Mouse (Mus musculus) lung, embryonic 16.5 days (tissue): ENCODE measurements at regions not wholly inside any gene's neighbourhood (a gene's known extent, or its start where the extent isn't known, plus 50 kb on each side); places are given as distances from the start of the nearest gene placed in this dataset.

ENCODE experiments used
- ATAC-seq: fragments of 200-750 bp; cut with Nextera tagmentation; 2 replicates; pipeline ENCODE4 v1.8.0; 2017; ENCODE audit warnings: low read depth, mild to moderate bottlenecking, moderate library complexity
- H3K27ac ChIP-seq: fragments of 300-500 bp; sonication (generic); 2 replicates; pipeline ENCODE4 v1.5.1; 2014; ENCODE audit warnings: mild to moderate bottlenecking, control low read depth, low read length
- H3K27me3 ChIP-seq: fragments of 300-500 bp; sonication (generic); 2 replicates; pipeline ENCODE4 v1.6.1; 2014; ENCODE audit warnings: low read depth, low read length, mixed read lengths; ENCODE audit not compliant: control insufficient read depth, insufficient read depth
- H3K36me3 ChIP-seq: fragments of 300-500 bp; sonication (generic); 2 replicates; pipeline ENCODE4 v1.6.1; 2014; ENCODE audit warnings: low read length; ENCODE audit not compliant: control insufficient read depth, insufficient read depth
- H3K4me1 ChIP-seq: fragments of 300-500 bp; sonication (generic); replicated peaks from 2 replicates; pipeline ENCODE4 v1.6.1; 2014; ENCODE audit warnings: low read length, mixed read lengths; ENCODE audit not compliant: control insufficient read depth, insufficient read depth
- H3K4me2 ChIP-seq: fragments of 300-500 bp; sonication (generic); 2 replicates; pipeline ENCODE4 v1.6.1; 2014; ENCODE audit warnings: low read depth, low read length, control low read depth
- H3K4me3 ChIP-seq: fragments of 300-500 bp; sonication (generic); 2 replicates; pipeline ENCODE4 v1.5.1; 2014; ENCODE audit warnings: mild to moderate bottlenecking, low read length, control low read depth
- H3K9ac ChIP-seq: fragments of 300-500 bp; sonication (generic); 2 replicates; pipeline ENCODE4 v1.6.1; 2014; ENCODE audit warnings: low read length, control low read depth
- H3K9me3 ChIP-seq: fragments of 300-500 bp; sonication (generic); 2 replicates; pipeline ENCODE4 v1.6.1; 2016; ENCODE audit warnings: low read length; ENCODE audit not compliant: control insufficient read depth
- WGBS: fragments of 180-500 bp; shearing (Covaris S2); extraction: QIAGEN DNeasy Blood & Tissue Kit; methylation state at CpG from one replicate; pipeline ENCODE4 v1.1.7; 2014; 5-methylcytosine and 5-hydroxymethylcytosine counted together

DNA sequence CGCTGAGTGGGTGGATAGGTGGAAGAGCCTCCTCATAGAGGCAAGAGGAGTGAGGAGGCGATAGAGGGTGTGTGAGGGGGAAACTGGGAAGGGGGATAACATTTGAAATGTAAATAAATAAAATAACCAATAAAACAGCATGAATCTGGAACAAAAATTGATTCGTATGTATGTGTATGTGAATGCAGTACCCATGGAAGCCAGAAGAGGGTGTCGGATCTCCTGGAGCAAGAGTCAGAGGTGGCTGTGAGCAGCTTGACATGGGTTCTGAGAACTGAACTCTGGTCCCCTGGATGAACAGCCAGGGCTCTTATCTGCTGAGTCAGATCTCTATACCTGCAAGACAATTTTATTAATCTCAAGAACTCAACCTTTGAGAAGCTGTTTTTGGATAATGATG, 81.4 kb downstream of the Tfap2b start:
- whole genome bisulfite sequencing, result 80% methylated on average over 4 of the region's 4 CpGs
- no peaks in the 10 kb centered on the region for H3K36me3 ChIP-seq
- ATAC-seq, result no peak
- no peak overlapping the region for H3K4me3 ChIP-seq
- H3K27me3 ChIP-seq, result no peaks in the 10 kb centered on the region
- no peak overlapping the region for H3K27ac ChIP-seq
- no peaks in the 10 kb centered on the region for H3K4me1 ChIP-seq
- no peak overlapping the region for H3K4me2 ChIP-seq
- no peak overlapping the region for H3K9ac ChIP-seq
- no peaks in the 10 kb centered on the region for H3K9me3 ChIP-seq

DNA sequence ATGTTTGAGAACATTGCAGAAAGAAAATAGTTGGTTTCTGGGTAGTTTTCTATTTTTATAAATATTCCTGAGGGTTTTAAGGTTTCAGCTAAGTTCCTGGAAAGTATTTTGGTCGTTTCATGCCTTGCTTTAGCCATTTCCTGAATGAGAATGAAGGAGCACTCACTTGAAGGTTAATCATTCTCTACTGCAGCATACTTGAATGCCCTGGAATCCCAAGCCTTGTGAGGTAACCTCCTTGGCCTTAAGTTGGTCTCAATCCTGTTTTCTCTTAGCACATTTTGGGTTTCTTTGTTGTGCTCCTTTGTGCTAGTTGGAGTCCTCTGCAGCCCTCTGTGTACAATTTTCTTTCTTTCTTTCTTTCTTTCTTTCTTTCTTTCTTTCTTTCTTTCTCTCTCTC, 112.9 kb downstream of the Tfap2b start:
- no peaks in the 10 kb centered on the region for H3K4me1 ChIP-seq
- ATAC-seq, result peak; percentile 95
- no peaks in the 10 kb centered on the region for H3K36me3 ChIP-seq
- no peaks in the 10 kb centered on the region for H3K27me3 ChIP-seq
- no peak overlapping the region for H3K4me2 ChIP-seq
- no peak overlapping the region for H3K9ac ChIP-seq
- WGBS, result 25% methylated on average over 1 of the region's 1 CpGs
- no peak overlapping the region for H3K4me3 ChIP-seq
- no peaks in the 10 kb centered on the region for H3K9me3 ChIP-seq
- H3K27ac ChIP-seq, result peak overlapping the region; percentile 81

DNA sequence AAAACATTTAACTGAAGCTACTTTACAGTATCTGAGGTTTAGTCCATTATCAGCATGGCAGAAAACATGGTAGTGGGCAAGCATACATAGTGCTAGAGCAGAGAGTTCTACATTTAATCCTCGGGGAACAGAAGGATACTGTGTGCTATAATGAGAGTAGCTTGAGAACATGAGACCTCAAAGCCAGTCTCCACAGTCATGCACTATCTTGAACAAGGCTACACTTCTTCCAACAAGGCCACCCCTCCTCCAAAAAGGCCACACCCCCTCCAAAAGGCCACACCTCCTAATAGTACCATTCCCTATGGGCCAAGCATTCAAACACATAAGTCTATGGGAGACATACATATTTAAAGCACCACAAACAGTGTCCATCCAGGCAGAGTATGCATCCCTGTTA, 127.3 kb downstream of the Tfap2b start:
- H3K27me3 ChIP-seq, result no peaks in the 10 kb centered on the region

DNA sequence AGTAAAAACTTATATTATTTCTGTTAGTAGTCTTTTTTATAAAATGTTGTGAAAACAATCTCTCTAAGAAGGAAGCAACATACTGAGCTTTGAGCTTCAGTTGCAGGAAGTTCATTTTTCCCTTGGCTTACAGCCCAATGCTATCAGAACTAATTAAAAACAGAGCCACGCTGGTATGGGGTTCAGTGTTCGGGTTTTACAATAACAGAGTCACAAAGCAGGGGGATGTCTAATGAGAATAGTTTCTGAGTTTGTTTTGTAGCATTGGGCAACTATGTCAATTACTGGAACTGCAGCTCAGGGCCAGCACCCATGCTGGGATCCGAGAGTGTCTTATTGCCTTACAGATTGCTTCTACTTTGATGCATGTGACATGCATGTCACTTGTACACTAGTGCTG, 128.5 kb downstream of the Tfap2b start:
- H3K4me2 ChIP-seq, result no peak overlapping the region
- H3K4me1 ChIP-seq, result no peaks in the 10 kb centered on the region
- H3K27me3 ChIP-seq, result no peaks in the 10 kb centered on the region
- ATAC-seq, result no peak
- no peak overlapping the region for H3K27ac ChIP-seq
- WGBS, result 59% methylated on average over 3 of the region's 3 CpGs
- H3K36me3 ChIP-seq, result no peaks in the 10 kb centered on the region
- H3K9me3 ChIP-seq, result no peaks in the 10 kb centered on the region
- no peak overlapping the region for H3K9ac ChIP-seq
- H3K4me3 ChIP-seq, result no peak overlapping the region

More for the DNA sequence above, 127.3 kb downstream of the Tfap2b start:
- Histone ChIP-seq H3K4me2 (no peak overlapping the region), H3K27ac (no peak overlapping the region), H3K9ac (no peak overlapping the region), H3K4me1 (no peaks in the 10 kb centered on the region), H3K36me3 (no peaks in the 10 kb centered on the region), H3K9me3 (no peaks in the 10 kb centered on the region), H3K4me3 (no peak overlapping the region)
- ATAC-seq, result no peak
- WGBS, result 76% methylated on average over 1 of the region's 1 CpGs

DNA sequence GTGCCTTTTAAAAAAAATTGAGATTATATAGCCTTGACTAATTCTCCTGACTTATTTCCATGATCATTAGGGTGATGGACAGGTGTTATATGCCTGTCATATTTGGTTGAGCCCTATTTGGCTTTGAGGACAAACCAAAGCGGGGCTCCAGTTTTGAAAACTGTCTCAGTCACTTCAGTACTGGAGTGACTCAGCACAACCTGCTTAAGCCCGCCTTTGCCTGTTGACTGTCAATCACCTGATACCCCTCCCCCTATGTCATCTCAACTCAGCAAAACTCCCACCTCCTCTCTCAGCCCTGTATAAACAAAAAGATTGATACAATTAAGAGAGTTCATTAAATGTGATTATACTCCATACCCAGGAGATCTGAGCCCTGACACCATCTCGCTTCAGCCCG, 135.7 kb downstream of the Tfap2b start:
- 79% methylated on average over 4 of the region's 4 CpGs for WGBS
- no peak overlapping the region for H3K27ac ChIP-seq
- no peaks in the 10 kb centered on the region for H3K36me3 ChIP-seq
- no peak overlapping the region for H3K4me3 ChIP-seq
- H3K4me2 ChIP-seq, result no peak overlapping the region
- H3K9me3 ChIP-seq, result no peaks in the 10 kb centered on the region
- H3K27me3 ChIP-seq, result no peaks in the 10 kb centered on the region
- H3K4me1 ChIP-seq, result no peaks in the 10 kb centered on the region
- H3K9ac ChIP-seq, result no peak overlapping the region
- no peak for ATAC-seq

DNA sequence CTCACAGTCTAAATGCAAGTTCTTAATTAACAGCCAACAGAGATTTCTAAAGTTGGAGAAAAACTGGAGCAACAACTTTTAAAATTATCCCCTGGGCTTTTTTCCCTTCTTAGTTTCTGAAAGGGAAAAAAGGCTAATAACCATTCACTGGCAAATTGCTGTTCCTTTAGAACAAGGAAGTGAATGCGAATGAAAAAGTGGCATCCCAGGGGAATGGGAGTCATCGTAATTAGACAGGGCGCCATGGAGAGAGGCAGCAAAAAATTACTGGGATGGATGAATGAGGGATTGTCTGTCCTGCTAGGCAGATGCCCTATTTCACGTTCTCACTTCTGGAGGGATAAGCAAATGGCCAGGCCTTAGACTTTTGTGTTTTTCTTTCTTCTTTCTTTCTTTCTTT, 141.8 kb downstream of the Tfap2b start:
- Histone ChIP-seq H3K36me3 (no peaks in the 10 kb centered on the region), H3K27ac (no peak overlapping the region), H3K4me1 (no peaks in the 10 kb centered on the region), H3K27me3 (no peaks in the 10 kb centered on the region), H3K9ac (no peak overlapping the region), H3K9me3 (no peaks in the 10 kb centered on the region), H3K4me2 (no peak overlapping the region), H3K4me3 (no peak overlapping the region)
- WGBS, result 71% methylated on average over 4 of the region's 4 CpGs
- no peak for ATAC-seq

DNA sequence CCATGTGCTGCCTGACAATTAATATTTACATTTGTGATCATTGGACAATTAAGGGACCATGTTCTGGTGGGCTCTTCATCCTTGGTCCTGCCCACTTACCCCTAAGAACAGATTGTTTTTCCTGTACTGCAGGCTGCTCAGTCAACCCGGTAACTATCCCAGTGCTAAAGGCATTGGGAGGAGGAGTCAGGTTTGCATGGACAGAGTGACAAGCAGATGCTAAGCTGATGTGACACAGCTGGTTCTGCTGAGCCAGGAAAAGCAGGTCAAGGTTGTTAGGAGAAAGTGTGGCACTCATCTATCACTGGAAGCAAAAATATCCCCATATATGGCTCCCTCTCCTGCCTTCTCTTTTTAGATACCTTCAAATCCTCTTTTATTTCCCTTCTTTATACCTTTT, 176.1 kb downstream of the Tfap2b start:
- Histone ChIP-seq H3K4me2 (no peak overlapping the region), H3K4me1 (no peaks in the 10 kb centered on the region), H3K9ac (no peak overlapping the region), H3K9me3 (no peaks in the 10 kb centered on the region), H3K4me3 (no peak overlapping the region), H3K36me3 (no peaks in the 10 kb centered on the region), H3K27ac (no peak overlapping the region), H3K27me3 (no peaks in the 10 kb centered on the region)
- 33% methylated on average over 1 of the region's 1 CpGs for WGBS
- ATAC-seq, result no peak

DNA sequence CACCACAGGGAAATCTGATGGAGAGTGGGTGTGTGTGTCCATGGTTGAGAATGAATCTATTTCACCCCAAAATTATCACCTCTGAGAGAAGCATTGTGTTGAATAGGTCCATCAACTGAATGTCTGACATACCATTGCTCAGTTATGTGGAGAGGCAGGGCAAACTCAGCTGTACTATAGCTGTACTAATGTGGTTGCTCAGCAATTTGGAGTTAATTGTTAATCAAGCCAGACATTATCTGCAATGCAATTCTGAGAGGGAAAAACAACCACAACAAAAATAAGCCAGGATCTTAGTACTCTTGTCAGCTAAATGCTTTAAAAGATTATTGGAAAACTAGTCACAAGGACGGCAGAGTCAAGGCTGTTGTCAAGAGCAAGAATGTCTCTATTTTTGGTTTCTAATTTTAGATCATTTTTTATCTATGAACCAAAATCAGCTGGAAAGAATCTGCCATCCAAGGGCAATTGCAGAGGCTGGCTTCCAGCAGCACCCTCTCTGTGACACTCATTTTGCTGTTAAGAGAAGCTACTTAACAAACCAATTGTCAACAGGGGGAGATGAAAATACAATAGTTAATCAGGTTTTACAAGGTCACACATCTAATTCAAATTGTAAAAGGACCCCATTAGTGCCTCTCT, 180.3 kb downstream of the Tfap2b start:
- H3K36me3 ChIP-seq, result no peaks in the 10 kb centered on the region
- H3K27ac ChIP-seq, result no peak overlapping the region
- no peaks in the 10 kb centered on the region for H3K4me1 ChIP-seq
- no peak overlapping the region for H3K9ac ChIP-seq
- no peak for ATAC-seq
- no peaks in the 10 kb centered on the region for H3K9me3 ChIP-seq
- no peak overlapping the region for H3K4me3 ChIP-seq
- H3K4me2 ChIP-seq, result no peak overlapping the region
- no peaks in the 10 kb centered on the region for H3K27me3 ChIP-seq
- WGBS, result 45% methylated on average over 1 of the region's 1 CpGs

DNA sequence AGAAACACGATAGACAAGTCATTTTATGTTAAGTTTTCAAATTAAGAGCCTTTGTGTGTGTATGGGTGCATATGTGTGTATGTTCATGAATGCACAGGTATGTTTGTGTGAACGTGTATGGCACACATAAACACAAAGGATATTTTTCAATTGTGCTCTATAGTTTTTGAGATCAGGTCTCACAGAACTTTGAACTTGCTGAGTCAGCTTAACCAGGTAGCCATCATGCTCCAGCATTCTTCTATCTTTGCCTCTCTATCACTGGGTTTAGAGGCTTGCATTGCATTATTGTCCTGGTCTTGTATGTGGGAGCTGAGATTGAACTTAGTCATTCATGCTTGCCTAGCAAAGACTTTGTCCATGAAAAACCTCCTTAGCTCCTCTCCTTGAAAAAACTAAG, 198.8 kb downstream of the Tfap2b start:
- no peaks in the 10 kb centered on the region for H3K27me3 ChIP-seq
- no peaks in the 10 kb centered on the region for H3K4me1 ChIP-seq
- no peak overlapping the region for H3K4me2 ChIP-seq
- no peak overlapping the region for H3K27ac ChIP-seq
- ATAC-seq, result no peak
- no peaks in the 10 kb centered on the region for H3K36me3 ChIP-seq
- WGBS, result 65% methylated on average over 2 of the region's 2 CpGs
- no peak overlapping the region for H3K9ac ChIP-seq
- H3K4me3 ChIP-seq, result no peak overlapping the region
- H3K9me3 ChIP-seq, result no peaks in the 10 kb centered on the region

DNA sequence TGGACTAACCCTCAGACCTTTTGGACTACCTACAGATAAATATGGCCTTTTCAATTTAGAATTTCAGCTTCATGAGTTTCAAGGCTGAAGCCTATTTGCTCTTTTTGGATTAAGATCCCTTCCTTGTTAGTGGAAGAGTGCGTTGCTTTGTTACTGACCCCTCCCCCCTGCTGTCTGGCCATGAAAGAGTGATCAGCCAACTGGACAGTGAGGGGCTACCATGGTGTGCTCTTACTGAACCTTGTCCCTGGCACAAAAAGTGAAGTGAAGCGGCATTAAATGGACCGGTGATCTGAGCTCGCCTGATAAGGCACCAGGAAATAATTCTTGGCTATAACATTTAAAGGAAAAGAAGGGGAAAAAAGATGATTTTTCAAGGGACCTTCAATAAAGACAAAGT, 203.6 kb downstream of the Tfap2b start:
- Histone ChIP-seq H3K27ac (no peak overlapping the region), H3K9ac (no peak overlapping the region), H3K4me3 (no peak overlapping the region), H3K4me2 (no peak overlapping the region), H3K9me3 (no peaks in the 10 kb centered on the region), H3K4me1 (no peaks in the 10 kb centered on the region), H3K36me3 (no peaks in the 10 kb centered on the region), H3K27me3 (no peaks in the 10 kb centered on the region)
- WGBS, result 89% methylated on average over 4 of the region's 4 CpGs
- ATAC-seq, result no peak
